Mouse (Mus musculus): ENCODE measurements at regions not wholly inside any gene's neighbourhood (a gene's known extent, or its start where the extent isn't known, plus 50 kb on each side); places are given as distances from the start of the nearest gene placed in this dataset.
A peak's percentile ranks its signal among the peaks of the same experiment; 100 is the strongest.

GRCm38 (mm10) chr17:81225281-81225680, 160.4 kb upstream of the Thumpd2 start:
- H3K9ac ChIP-seq = no peak overlapping the region
- no peaks in the 10 kb centered on the region for H3K4me1 ChIP-seq
- no peak overlapping the region for H3K4me3 ChIP-seq

DNA sequence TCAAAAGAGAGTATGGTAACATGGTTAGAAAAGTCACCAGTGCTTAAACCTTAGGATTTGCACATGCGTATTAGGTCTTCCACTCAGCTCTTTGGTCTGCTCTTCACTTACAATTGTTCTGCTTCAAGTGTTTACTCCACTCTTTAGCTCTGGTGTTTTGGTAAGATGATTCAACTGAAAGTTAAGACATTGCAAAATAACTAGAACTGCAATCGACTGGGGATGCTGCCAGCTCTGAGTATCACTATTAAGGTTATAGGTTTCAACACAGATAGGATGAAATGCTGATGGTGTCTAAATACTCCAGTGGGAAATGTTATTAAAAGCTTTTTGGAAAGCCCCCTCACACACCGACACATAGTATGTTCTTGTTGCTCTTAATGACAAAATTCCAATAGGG, 156.6 kb upstream of the Thumpd2 start:
- Histone ChIP-seq H3K27ac (no peak overlapping the region), H3K36me3 (no peaks in the 10 kb centered on the region), H3K4me2 (replicated peaks) (no peak overlapping the region), H3K27me3 (no peaks in the 10 kb centered on the region), H3K9me3 (no peaks in the 10 kb centered on the region), H3K9ac (no peak overlapping the region), H3K4me3 (no peak overlapping the region), H3K4me1 (no peaks in the 10 kb centered on the region)
- no peak for ATAC-seq (ENCODE audit: low FRiP score, low read depth)
- WGBS = 90% methylated on average over 3 of the region's 3 CpGs

More at GRCm38 (mm10) chr17:81225281-81225680, 160.4 kb upstream of the Thumpd2 start:
- Histone ChIP-seq H3K9me3 (no peaks in the 10 kb centered on the region), H3K27me3 (no peaks in the 10 kb centered on the region), H3K27ac (no peak overlapping the region), H3K36me3 (no peaks in the 10 kb centered on the region), H3K4me2 (replicated peaks) (no peak overlapping the region)
- no peak for ATAC-seq (ENCODE audit: low FRiP score, low read depth)

DNA sequence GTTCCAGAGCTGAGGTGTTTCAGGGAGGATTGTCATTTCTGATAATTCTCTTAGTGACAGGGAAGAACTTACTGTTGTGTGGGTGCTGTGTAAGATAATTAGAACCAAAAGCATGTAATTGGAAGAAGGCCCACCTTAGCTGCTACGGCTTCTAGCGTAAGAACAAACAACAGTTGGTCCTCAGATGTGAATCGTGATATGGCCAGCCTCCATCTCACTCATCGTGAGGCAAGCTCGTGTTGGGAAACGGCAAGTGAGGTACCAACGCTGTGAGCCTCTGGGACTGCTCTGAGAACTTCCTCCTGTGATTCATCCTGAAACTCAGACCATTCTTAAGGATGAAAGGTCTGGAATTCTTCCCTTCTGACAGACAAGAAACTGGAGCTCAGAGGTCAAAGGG, 150.0 kb upstream of the Thumpd2 start:
- H3K9ac ChIP-seq = no peak overlapping the region
- 85% methylated on average over 7 of the region's 7 CpGs for WGBS
- H3K4me2 ChIP-seq (replicated peaks) = no peak overlapping the region
- H3K4me1 ChIP-seq = no peaks in the 10 kb centered on the region
- no peaks in the 10 kb centered on the region for H3K27me3 ChIP-seq
- H3K4me3 ChIP-seq = no peak overlapping the region
- H3K27ac ChIP-seq = no peak overlapping the region
- no peaks in the 10 kb centered on the region for H3K36me3 ChIP-seq
- no peak for ATAC-seq (ENCODE audit: low FRiP score, low read depth)
- no peaks in the 10 kb centered on the region for H3K9me3 ChIP-seq

- no peaks in the 10 kb centered on the region for H3K36me3 ChIP-seq
- no peaks in the 10 kb centered on the region for H3K27me3 ChIP-seq
- H3K4me1 ChIP-seq = no peaks in the 10 kb centered on the region
- no peak overlapping the region for H3K4me2 ChIP-seq (replicated peaks)
- WGBS = 33% methylated on average over 3 of the region's 3 CpGs
- peaks cover 1% of the 10 kb centered on the region for H3K9me3 ChIP-seq
- no peak overlapping the region for H3K27ac ChIP-seq
- H3K9ac ChIP-seq = no peak overlapping the region
- ATAC-seq (ENCODE audit: low FRiP score, low read depth) = peak; percentile 51; the same call in 1 of the 2 replicates
- H3K4me3 ChIP-seq = no peak overlapping the region
Measured at GRCm38 (mm10) chr17:81212043-81212442, 147.2 kb upstream of the Thumpd2 start.

GRCm38 (mm10) chr17:81210389-81210788, 145.5 kb upstream of the Thumpd2 start:
- no peak for ATAC-seq (ENCODE audit: low FRiP score, low read depth)
- Histone ChIP-seq H3K4me2 (replicated peaks) (no peak overlapping the region), H3K4me3 (no peak overlapping the region), H3K27me3 (no peaks in the 10 kb centered on the region), H3K27ac (no peak overlapping the region), H3K4me1 (no peaks in the 10 kb centered on the region), H3K9me3 (peaks cover 15% of the 10 kb centered on the region), H3K36me3 (no peaks in the 10 kb centered on the region), H3K9ac (no peak overlapping the region)
- 56% methylated on average over 2 of the region's 2 CpGs for WGBS

DNA sequence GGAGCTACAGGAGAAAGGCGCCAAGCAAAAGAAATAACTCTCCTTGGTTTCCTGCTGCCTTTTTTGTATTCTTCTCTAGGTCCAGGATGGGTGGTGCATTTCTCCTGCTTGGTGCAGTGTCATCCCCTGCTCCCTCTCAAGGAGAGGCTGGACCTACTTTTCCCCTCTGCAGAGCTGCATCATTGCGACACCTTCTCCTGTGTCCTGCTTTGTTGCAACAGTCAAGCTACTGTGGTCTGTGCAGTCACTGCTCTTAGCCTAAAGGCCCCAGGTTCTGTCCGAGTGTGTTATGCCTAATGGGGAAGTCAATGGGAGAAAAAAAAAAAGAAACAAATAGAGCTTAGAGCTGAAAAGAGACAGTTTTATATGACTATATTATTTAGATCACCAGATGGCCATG, 144.4 kb upstream of the Thumpd2 start:
- Histone ChIP-seq H3K27me3 (no peaks in the 10 kb centered on the region), H3K4me1 (no peaks in the 10 kb centered on the region), H3K27ac (no peak overlapping the region), H3K4me2 (replicated peaks) (no peak overlapping the region), H3K36me3 (no peaks in the 10 kb centered on the region), H3K9me3 (peaks cover 15% of the 10 kb centered on the region), H3K9ac (no peak overlapping the region), H3K4me3 (no peak overlapping the region)
- no peak for ATAC-seq (ENCODE audit: low FRiP score, low read depth)
- 84% methylated on average over 3 of the region's 3 CpGs for WGBS

DNA sequence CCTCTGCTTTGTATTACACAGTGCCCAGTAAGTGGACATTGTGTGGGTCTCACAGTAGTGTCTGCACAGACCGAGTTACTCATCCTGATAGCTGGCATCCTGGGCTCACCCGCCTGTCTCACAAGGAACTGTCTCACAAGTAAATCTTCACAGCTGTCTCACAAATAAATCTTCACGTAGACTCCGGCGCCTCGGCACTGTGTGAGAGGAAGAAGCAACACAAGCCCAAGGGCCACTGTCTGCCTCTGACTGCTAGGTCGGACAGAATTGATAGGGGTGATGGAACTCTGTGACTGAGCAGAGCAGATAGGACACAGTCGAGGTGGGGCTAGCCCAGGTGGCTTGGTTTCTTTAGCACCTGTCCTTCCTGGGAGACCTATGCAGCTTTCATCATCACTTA, 136.2 kb upstream of the Thumpd2 start:
- H3K9ac ChIP-seq = 0 out of 2 replicates have a peak overlapping the region, but pooled peaks have one; percentile 0
- H3K27ac ChIP-seq = no peak overlapping the region
- H3K36me3 ChIP-seq = no peaks in the 10 kb centered on the region
- no peak overlapping the region for H3K4me3 ChIP-seq
- no peak for ATAC-seq (ENCODE audit: low FRiP score, low read depth)
- H3K9me3 ChIP-seq = peaks cover 4% of the 10 kb centered on the region; the same call in 1 of the 2 replicates
- no peaks in the 10 kb centered on the region for H3K27me3 ChIP-seq
- H3K4me2 ChIP-seq (replicated peaks) = no peak overlapping the region
- whole genome bisulfite sequencing = 75% methylated on average over 8 of the region's 8 CpGs
- H3K4me1 ChIP-seq = no peaks in the 10 kb centered on the region

DNA sequence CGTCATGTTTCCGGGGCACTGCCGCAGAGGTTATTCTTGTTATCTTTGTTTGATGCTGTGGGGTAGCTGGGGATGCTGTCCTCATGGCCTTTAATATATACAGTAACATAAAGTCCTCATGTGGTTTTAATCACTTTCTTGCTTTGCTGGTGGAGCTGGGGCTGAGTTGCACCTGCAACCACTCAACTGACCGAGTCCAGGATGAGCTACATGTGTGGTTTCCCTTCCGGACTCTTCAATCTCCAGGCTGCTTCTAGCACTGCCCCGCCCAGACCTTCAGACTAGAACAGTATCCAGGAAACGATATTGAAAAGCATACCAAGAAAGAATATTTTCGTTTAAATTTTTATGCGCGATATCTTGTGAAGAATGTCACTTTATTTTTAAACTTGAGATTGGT, 129.1 kb upstream of the Thumpd2 start:
- H3K4me3 ChIP-seq = no peak overlapping the region
- H3K4me1 ChIP-seq = peaks cover 6% of the 10 kb centered on the region; the same call in 1 of the 2 replicates
- H3K36me3 ChIP-seq = no peaks in the 10 kb centered on the region
- H3K27ac ChIP-seq = no peak overlapping the region
- WGBS = 56% methylated on average over 10 of the region's 10 CpGs
- H3K9me3 ChIP-seq = no peaks in the 10 kb centered on the region
- no peak overlapping the region for H3K9ac ChIP-seq
- peak overlapping the region; percentile 42 for H3K4me2 ChIP-seq (replicated peaks)
- H3K27me3 ChIP-seq = no peaks in the 10 kb centered on the region
- no peak for ATAC-seq (ENCODE audit: low FRiP score, low read depth)

GRCm38 (mm10) chr17:81193230-81193871, 128.5 kb upstream of the Thumpd2 start:
- no peak overlapping the region for H3K4me3 ChIP-seq
- H3K27ac ChIP-seq = no peak overlapping the region
- peaks cover 6% of the 10 kb centered on the region; the same call in 1 of the 2 replicates for H3K4me1 ChIP-seq
- H3K9me3 ChIP-seq = no peaks in the 10 kb centered on the region
- H3K27me3 ChIP-seq = no peaks in the 10 kb centered on the region
- no peaks in the 10 kb centered on the region for H3K36me3 ChIP-seq
- no peak overlapping the region for H3K9ac ChIP-seq
- peak overlapping the region; percentile 42 for H3K4me2 ChIP-seq (replicated peaks)
- 37% methylated on average over 8 of the region's 8 CpGs for WGBS
- peak; percentile 67 for ATAC-seq (ENCODE audit: low FRiP score, low read depth)

DNA sequence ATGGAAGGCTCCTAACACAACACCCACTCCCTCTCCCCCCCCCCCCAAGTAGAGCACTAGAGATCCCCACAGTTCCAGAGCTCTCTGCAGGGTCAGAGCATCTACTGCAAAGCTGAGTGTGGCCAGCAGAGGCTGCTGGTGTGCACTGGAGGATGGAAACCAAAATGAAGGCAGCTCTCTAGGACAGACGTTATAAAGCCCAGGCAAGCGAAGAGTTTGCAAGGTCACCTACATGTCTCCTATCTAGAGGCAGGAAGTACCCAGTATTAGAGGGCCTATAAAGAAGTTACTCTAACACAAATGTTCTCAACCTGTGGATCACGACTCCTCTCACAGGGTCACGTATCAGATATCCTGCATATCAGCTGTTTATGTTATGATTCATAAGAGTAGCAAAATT, 125.1 kb upstream of the Thumpd2 start:
- H3K4me3 ChIP-seq = no peak overlapping the region
- H3K27ac ChIP-seq = no peak overlapping the region
- H3K36me3 ChIP-seq = no peaks in the 10 kb centered on the region
- H3K4me2 ChIP-seq (replicated peaks) = no peak overlapping the region
- H3K9ac ChIP-seq = no peak overlapping the region
- 52% methylated on average over 4 of the region's 4 CpGs for WGBS
- H3K9me3 ChIP-seq = no peaks in the 10 kb centered on the region
- H3K27me3 ChIP-seq = no peaks in the 10 kb centered on the region
- peaks cover 6% of the 10 kb centered on the region; the same call in 1 of the 2 replicates for H3K4me1 ChIP-seq
- ATAC-seq (ENCODE audit: low FRiP score, low read depth) = peak; percentile 57; the same call in 1 of the 2 replicates

DNA sequence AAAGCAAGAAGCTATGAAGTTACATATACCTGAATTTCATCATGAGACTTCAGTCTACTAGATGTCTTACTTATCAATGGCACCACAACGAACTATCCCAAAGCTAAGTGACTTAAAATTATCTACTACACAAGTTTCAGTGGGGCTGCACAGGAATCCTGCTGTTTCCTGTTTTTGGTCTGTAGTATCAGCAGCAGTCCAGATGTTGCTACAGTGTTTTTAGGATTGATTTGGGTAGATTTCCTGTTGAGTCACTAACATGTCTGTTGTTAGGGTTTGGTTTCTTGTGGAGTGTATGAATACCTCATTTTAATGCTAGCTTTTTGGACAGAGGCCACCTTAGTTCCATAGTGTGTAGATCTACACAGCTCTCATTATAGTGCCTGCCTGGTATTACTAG, 120.8 kb upstream of the Thumpd2 start:
- Histone ChIP-seq H3K27me3 (no peaks in the 10 kb centered on the region), H3K9ac (no peak overlapping the region), H3K27ac (no peak overlapping the region), H3K4me3 (no peak overlapping the region), H3K4me1 (0 out of 2 replicates have a peak, but pooled peaks cover under 1% of the 10 kb centered on the region), H3K4me2 (replicated peaks) (no peak overlapping the region), H3K9me3 (no peaks in the 10 kb centered on the region), H3K36me3 (no peaks in the 10 kb centered on the region)
- ATAC-seq (ENCODE audit: low FRiP score, low read depth) = no peak
- 84% methylated on average over 1 of the region's 1 CpGs for WGBS

DNA sequence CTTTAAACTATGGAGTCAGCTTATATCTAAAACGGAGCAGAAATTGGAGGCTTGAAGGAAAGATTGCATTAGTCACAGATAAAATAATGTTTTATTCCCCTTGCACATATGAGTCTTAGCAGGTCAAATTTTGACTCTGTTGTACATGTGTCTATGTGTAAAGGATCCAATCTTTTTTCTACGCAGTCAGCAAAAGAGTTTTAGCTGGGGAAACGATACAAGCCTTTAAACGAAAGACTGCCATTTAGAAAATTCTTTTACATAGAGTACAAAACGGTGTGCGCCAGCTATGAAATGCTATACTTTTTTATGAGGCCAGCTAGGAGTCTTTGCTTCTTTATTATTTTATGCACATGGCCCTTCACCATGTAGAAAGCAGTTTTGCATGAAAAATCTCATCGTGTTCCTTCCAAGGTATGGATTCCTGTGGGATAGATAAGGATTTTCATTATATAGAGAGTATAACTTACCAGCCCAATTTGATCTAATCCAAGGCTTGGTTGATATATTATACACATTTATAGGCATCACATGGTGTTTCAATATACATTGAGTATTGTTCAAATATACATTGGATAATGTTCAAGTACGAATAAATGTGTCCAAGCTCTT, 116.0 kb upstream of the Thumpd2 start:
- H3K4me2 ChIP-seq (replicated peaks) = no peak overlapping the region
- no peaks in the 10 kb centered on the region for H3K9me3 ChIP-seq
- H3K27ac ChIP-seq = peak overlapping the region; percentile 40; the same call in 1 of the 2 replicates
- H3K4me3 ChIP-seq = no peak overlapping the region
- WGBS = 50% methylated on average over 8 of the region's 8 CpGs
- H3K36me3 ChIP-seq = no peaks in the 10 kb centered on the region
- no peak overlapping the region for H3K9ac ChIP-seq
- no peaks in the 10 kb centered on the region for H3K27me3 ChIP-seq
- ATAC-seq (ENCODE audit: low FRiP score, low read depth) = peak; percentile 87
- H3K4me1 ChIP-seq = 0 out of 2 replicates have a peak, but pooled peaks cover 6% of the 10 kb centered on the region

DNA sequence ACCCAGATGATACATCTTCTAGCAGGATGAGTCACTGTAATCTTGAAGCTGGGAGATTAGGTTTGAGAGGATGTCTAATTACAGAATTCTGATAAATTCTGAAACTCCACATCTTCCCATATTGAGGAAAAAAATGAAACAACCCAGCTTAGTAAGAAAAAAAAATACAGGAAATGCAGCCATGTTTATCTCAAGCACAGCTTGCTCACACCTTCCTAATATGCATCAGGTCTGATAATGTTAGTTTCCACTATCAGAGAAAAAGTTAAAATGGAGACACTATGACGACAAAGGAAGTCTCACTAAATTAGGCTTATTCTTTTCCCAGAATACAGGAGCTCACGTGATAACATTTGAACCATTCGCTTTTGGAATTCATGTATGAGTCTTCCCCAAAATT, 111.4 kb upstream of the Thumpd2 start:
- Histone ChIP-seq H3K36me3 (no peaks in the 10 kb centered on the region), H3K27ac (no peak overlapping the region), H3K27me3 (no peaks in the 10 kb centered on the region), H3K9me3 (no peaks in the 10 kb centered on the region), H3K4me3 (no peak overlapping the region), H3K4me1 (0 out of 2 replicates have a peak, but pooled peaks cover 6% of the 10 kb centered on the region), H3K9ac (no peak overlapping the region), H3K4me2 (replicated peaks) (no peak overlapping the region)
- 95% methylated on average over 3 of the region's 3 CpGs for WGBS
- ATAC-seq (ENCODE audit: low FRiP score, low read depth) = no peak
